Mouse (Mus musculus): ENCODE results near the gene Nat10. TPM values are rescaled to one million over a fixed set of nuclear protein-coding genes. Genes with fewer than 3 reads are reported as not detected.

Gene Nat10
- polyA plus RNA-seq, 1 experiment from 2014 or later, result 26.7 TPM

GRCm38 (mm10) chr2:103692810-103693209 lies 68.3 kb downstream of the Nat10 start:
- DNase-seq (ENCODE audit: low spot score), result no peak
- WGBS, result 85% methylated on average over 1 of the region's 1 CpGs

GRCm38 (mm10) chr2:103691278-103691677 lies 69.8 kb downstream of the Nat10 start:
- no peaks in the 10 kb centered on the region for H3K9me3 ChIP-seq (ENCODE audit: control insufficient read depth, low read length)
- 85% methylated on average over 1 of the region's 1 CpGs for WGBS
- no peaks in the 10 kb centered on the region for H3K36me3 ChIP-seq (ENCODE audit: control insufficient read depth, insufficient read depth, low read length)
- no peak overlapping the region for H3K4me3 ChIP-seq (ENCODE audit: low read depth, low read length)
- H3K27ac ChIP-seq (ENCODE audit: low read depth, low read length), result no peak overlapping the region
- no peak overlapping the region for H3K4me2 ChIP-seq (ENCODE audit: low read depth)
- no peak for DNase-seq (ENCODE audit: low spot score)
- 0 out of 2 replicates have a peak, but pooled peaks cover 4% of the 10 kb centered on the region for H3K4me1 ChIP-seq (ENCODE audit: control insufficient read depth, insufficient read depth, low read length)
- no peaks in the 10 kb centered on the region for H3K27me3 ChIP-seq (ENCODE audit: control insufficient read depth, insufficient read depth, low read length)
- 0 out of 2 replicates have a peak overlapping the region, but pooled peaks have one; percentile 6 for H3K9ac ChIP-seq (ENCODE audit: low read length)
- ATAC-seq (ENCODE audit: insufficient read depth, low FRiP score, low TSS enrichment), result no peak

More at GRCm38 (mm10) chr2:103692810-103693209, 68.3 kb downstream of the Nat10 start:
- no peak for ATAC-seq (ENCODE audit: insufficient read depth, low FRiP score, low TSS enrichment)
- Histone ChIP-seq H3K36me3 (ENCODE audit: control insufficient read depth, insufficient read depth, low read length) (no peaks in the 10 kb centered on the region), H3K27me3 (ENCODE audit: control insufficient read depth, insufficient read depth, low read length) (no peaks in the 10 kb centered on the region), H3K4me3 (ENCODE audit: low read depth, low read length) (no peak overlapping the region), H3K4me1 (ENCODE audit: control insufficient read depth, insufficient read depth, low read length) (0 out of 2 replicates have a peak, but pooled peaks cover 4% of the 10 kb centered on the region), H3K27ac (ENCODE audit: low read depth, low read length) (no peak overlapping the region), H3K9ac (ENCODE audit: low read length) (no peak overlapping the region), H3K9me3 (ENCODE audit: control insufficient read depth, low read length) (no peaks in the 10 kb centered on the region), H3K4me2 (ENCODE audit: low read depth) (no peak overlapping the region)

- Histone ChIP-seq H3K27me3 (ENCODE audit: control insufficient read depth, insufficient read depth, low read length) (no peaks in the 10 kb centered on the region), H3K4me2 (ENCODE audit: low read depth) (no peak overlapping the region), H3K9ac (ENCODE audit: low read length) (peak overlapping the region; percentile 6; the same call in 1 of the 2 replicates), H3K36me3 (ENCODE audit: control insufficient read depth, insufficient read depth, low read length) (no peaks in the 10 kb centered on the region), H3K4me1 (ENCODE audit: control insufficient read depth, insufficient read depth, low read length) (0 out of 2 replicates have a peak, but pooled peaks cover 4% of the 10 kb centered on the region), H3K4me3 (ENCODE audit: low read depth, low read length) (no peak overlapping the region), H3K9me3 (ENCODE audit: control insufficient read depth, low read length) (no peaks in the 10 kb centered on the region), H3K27ac (ENCODE audit: low read depth, low read length) (no peak overlapping the region)
- no peak for ATAC-seq (ENCODE audit: insufficient read depth, low FRiP score, low TSS enrichment)
- 62% methylated on average over 5 of the region's 5 CpGs for WGBS
- no peak for DNase-seq (ENCODE audit: low spot score)
Measured at GRCm38 (mm10) chr2:103690828-103691227, 70.2 kb downstream of the Nat10 start.

GRCm38 (mm10) chr2:103690425-103690824 lies 70.6 kb downstream of the Nat10 start:
- no peak overlapping the region for H3K4me3 ChIP-seq (ENCODE audit: low read depth, low read length)
- ATAC-seq (ENCODE audit: insufficient read depth, low FRiP score, low TSS enrichment) (no peak), DNase-seq (ENCODE audit: low spot score) (no peak)
- no peaks in the 10 kb centered on the region for H3K36me3 ChIP-seq (ENCODE audit: control insufficient read depth, insufficient read depth, low read length)
- no peak overlapping the region; the same call in 1 of the 2 replicates for H3K9ac ChIP-seq (ENCODE audit: low read length)
- no peaks in the 10 kb centered on the region for H3K9me3 ChIP-seq (ENCODE audit: control insufficient read depth, low read length)
- no peak overlapping the region for H3K4me2 ChIP-seq (ENCODE audit: low read depth)
- H3K27ac ChIP-seq (ENCODE audit: low read depth, low read length), result no peak overlapping the region
- H3K4me1 ChIP-seq (ENCODE audit: control insufficient read depth, insufficient read depth, low read length), result 0 out of 2 replicates have a peak, but pooled peaks cover 4% of the 10 kb centered on the region
- WGBS, result 43% methylated on average over 6 of the region's 6 CpGs
- H3K27me3 ChIP-seq (ENCODE audit: control insufficient read depth, insufficient read depth, low read length), result no peaks in the 10 kb centered on the region

- H3K27me3 ChIP-seq (ENCODE audit: control insufficient read depth, insufficient read depth, low read length), result no peaks in the 10 kb centered on the region
- H3K27ac ChIP-seq (ENCODE audit: low read depth, low read length), result no peak overlapping the region
- no peaks in the 10 kb centered on the region for H3K9me3 ChIP-seq (ENCODE audit: control insufficient read depth, low read length)
- no peak overlapping the region for H3K4me2 ChIP-seq (ENCODE audit: low read depth)
- no peak overlapping the region for H3K9ac ChIP-seq (ENCODE audit: low read length)
- ATAC-seq (ENCODE audit: insufficient read depth, low FRiP score, low TSS enrichment), result no peak
- no peaks in the 10 kb centered on the region; the same call in 1 of the 2 replicates for H3K36me3 ChIP-seq (ENCODE audit: control insufficient read depth, insufficient read depth, low read length)
- 0 out of 2 replicates have a peak, but pooled peaks cover 4% of the 10 kb centered on the region for H3K4me1 ChIP-seq (ENCODE audit: control insufficient read depth, insufficient read depth, low read length)
- no peak overlapping the region for H3K4me3 ChIP-seq (ENCODE audit: low read depth, low read length)
- DNase-seq (ENCODE audit: low spot score), result no peak
Measured at GRCm38 (mm10) chr2:103687888-103688287, 73.2 kb downstream of the Nat10 start.

GRCm38 (mm10) chr2:103687143-103687542 lies 73.9 kb downstream of the Nat10 start:
- no peaks in the 10 kb centered on the region for H3K27me3 ChIP-seq (ENCODE audit: control insufficient read depth, insufficient read depth, low read length)
- no peaks in the 10 kb centered on the region; the same call in 1 of the 2 replicates for H3K36me3 ChIP-seq (ENCODE audit: control insufficient read depth, insufficient read depth, low read length)
- no peak for ATAC-seq (ENCODE audit: insufficient read depth, low FRiP score, low TSS enrichment)
- H3K4me1 ChIP-seq (ENCODE audit: control insufficient read depth, insufficient read depth, low read length), result 0 out of 2 replicates have a peak, but pooled peaks cover 4% of the 10 kb centered on the region
- no peaks in the 10 kb centered on the region for H3K9me3 ChIP-seq (ENCODE audit: control insufficient read depth, low read length)
- DNase-seq (ENCODE audit: low spot score), result no peak
- H3K4me2 ChIP-seq (ENCODE audit: low read depth), result no peak overlapping the region
- no peak overlapping the region for H3K27ac ChIP-seq (ENCODE audit: low read depth, low read length)
- no peak overlapping the region for H3K9ac ChIP-seq (ENCODE audit: low read length)
- H3K4me3 ChIP-seq (ENCODE audit: low read depth, low read length), result no peak overlapping the region

- ATAC-seq (ENCODE audit: insufficient read depth, low FRiP score, low TSS enrichment) (no peak), DNase-seq (ENCODE audit: low spot score) (no peak)
- Histone ChIP-seq H3K27me3 (ENCODE audit: control insufficient read depth, insufficient read depth, low read length) (no peaks in the 10 kb centered on the region), H3K4me1 (ENCODE audit: control insufficient read depth, insufficient read depth, low read length) (0 out of 2 replicates have a peak, but pooled peaks cover under 1% of the 10 kb centered on the region), H3K4me2 (ENCODE audit: low read depth) (no peak overlapping the region), H3K27ac (ENCODE audit: low read depth, low read length) (no peak overlapping the region), H3K9ac (ENCODE audit: low read length) (no peak overlapping the region), H3K36me3 (ENCODE audit: control insufficient read depth, insufficient read depth, low read length) (no peaks in the 10 kb centered on the region; the same call in 1 of the 2 replicates), H3K9me3 (ENCODE audit: control insufficient read depth, low read length) (no peaks in the 10 kb centered on the region), H3K4me3 (ENCODE audit: low read depth, low read length) (no peak overlapping the region)
- WGBS, result 91% methylated on average over 4 of the region's 4 CpGs
Measured at GRCm38 (mm10) chr2:103685581-103685980, 75.5 kb downstream of the Nat10 start.

GRCm38 (mm10) chr2:103684926-103685577 lies 76.0 kb downstream of the Nat10 start:
- Histone ChIP-seq H3K27ac (ENCODE audit: low read depth, low read length) (no peak overlapping the region), H3K4me1 (ENCODE audit: control insufficient read depth, insufficient read depth, low read length) (no peaks in the 10 kb centered on the region), H3K27me3 (ENCODE audit: control insufficient read depth, insufficient read depth, low read length) (no peaks in the 10 kb centered on the region), H3K9ac (ENCODE audit: low read length) (no peak overlapping the region), H3K4me2 (ENCODE audit: low read depth) (no peak overlapping the region), H3K9me3 (ENCODE audit: control insufficient read depth, low read length) (no peaks in the 10 kb centered on the region), H3K4me3 (ENCODE audit: low read depth, low read length) (no peak overlapping the region), H3K36me3 (ENCODE audit: control insufficient read depth, insufficient read depth, low read length) (no peaks in the 10 kb centered on the region; the same call in 1 of the 2 replicates)
- DNase-seq (ENCODE audit: low spot score), result no peak
- ATAC-seq (ENCODE audit: insufficient read depth, low FRiP score, low TSS enrichment), result no peak
- 72% methylated on average over 7 of the region's 7 CpGs for WGBS

GRCm38 (mm10) chr2:103684431-103684830 lies 76.6 kb downstream of the Nat10 start:
- no peak overlapping the region for H3K4me2 ChIP-seq (ENCODE audit: low read depth)
- 93% methylated on average over 2 of the region's 2 CpGs for WGBS
- H3K27ac ChIP-seq (ENCODE audit: low read depth, low read length), result no peak overlapping the region
- no peak overlapping the region for H3K4me3 ChIP-seq (ENCODE audit: low read depth, low read length)
- ATAC-seq (ENCODE audit: insufficient read depth, low FRiP score, low TSS enrichment), result no peak
- no peaks in the 10 kb centered on the region for H3K27me3 ChIP-seq (ENCODE audit: control insufficient read depth, insufficient read depth, low read length)
- DNase-seq (ENCODE audit: low spot score), result no peak
- no peaks in the 10 kb centered on the region for H3K4me1 ChIP-seq (ENCODE audit: control insufficient read depth, insufficient read depth, low read length)
- H3K9ac ChIP-seq (ENCODE audit: low read length), result no peak overlapping the region
- H3K9me3 ChIP-seq (ENCODE audit: control insufficient read depth, low read length), result no peaks in the 10 kb centered on the region
- H3K36me3 ChIP-seq (ENCODE audit: control insufficient read depth, insufficient read depth, low read length), result no peaks in the 10 kb centered on the region; the same call in 1 of the 2 replicates

Measured in neural tube, embryonic 11.5 days (tissue).